Mouse (Mus musculus): Measurements from ENCODE around the gene Serpinh1. TPM values are rescaled to one million over a fixed set of nuclear protein-coding genes. Genes with fewer than 3 reads are reported as not detected.

The Serpinh1 gene
- polyA plus RNA-seq, 1 experiment from 2014 or later, result 1,149 TPM

DNA sequence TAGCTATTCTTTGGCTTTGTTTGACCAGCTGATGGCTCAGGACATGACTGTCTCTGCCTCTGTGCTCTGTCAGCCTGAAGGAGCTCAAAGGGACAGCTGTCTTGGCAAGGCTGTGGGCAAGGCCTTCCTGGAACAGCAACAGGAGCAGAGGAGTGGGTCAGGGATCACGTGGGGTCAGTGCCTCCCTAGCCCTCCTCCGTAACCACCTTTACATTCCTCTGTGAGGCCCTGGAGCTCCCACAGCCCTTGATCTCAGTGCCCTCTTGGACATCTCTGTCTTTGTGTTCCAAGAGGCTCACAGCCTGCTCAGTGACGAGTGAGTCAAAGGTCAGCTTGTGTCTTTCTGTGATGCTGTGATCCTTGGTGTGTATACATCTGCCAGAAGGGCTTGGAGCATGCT lies 46.4 kb downstream of the Serpinh1 start:
- WGBS, result 42% methylated on average over 3 of the region's 3 CpGs

DNA sequence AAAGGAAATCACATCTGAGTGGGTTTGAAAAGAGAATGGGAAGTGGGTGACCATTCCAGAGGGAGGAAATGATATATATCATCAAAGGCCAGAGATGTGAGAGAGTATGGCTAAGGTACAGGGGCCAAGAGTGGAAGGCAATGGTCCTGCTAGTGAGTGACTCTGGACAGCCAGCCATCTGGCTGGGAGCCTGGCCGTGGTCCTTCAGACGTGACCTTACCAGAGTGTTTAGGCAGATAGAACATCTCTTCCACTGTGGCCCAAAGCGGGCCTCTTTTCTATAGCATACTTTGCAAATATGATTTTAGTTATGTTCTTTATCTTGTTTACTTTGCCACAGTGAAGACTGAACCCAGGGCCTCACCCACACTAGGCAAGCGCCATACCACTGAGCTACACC lies 47.4 kb downstream of the Serpinh1 start:
- H3K27me3 ChIP-seq (ENCODE audit: control insufficient read depth, insufficient read depth, low read length), result no peaks in the 10 kb centered on the region
- WGBS, result 81% methylated on average over 4 of the region's 4 CpGs
- H3K4me3 ChIP-seq (ENCODE audit: low read length), result no peak overlapping the region
- peaks cover 17% of the 10 kb centered on the region for H3K4me1 ChIP-seq (ENCODE audit: control insufficient read depth, insufficient read depth, low read length)
- no peak overlapping the region for H3K27ac ChIP-seq (ENCODE audit: low read length)
- ATAC-seq (replicated peaks; ENCODE audit: extremely low read depth, insufficient read depth, low FRiP score), result no peak
- H3K4me2 ChIP-seq (ENCODE audit: low read depth, low read length), result no peak overlapping the region
- H3K9ac ChIP-seq (ENCODE audit: low read length), result no peak overlapping the region
- no peaks in the 10 kb centered on the region for H3K9me3 ChIP-seq (replicated peaks; ENCODE audit: control insufficient read depth, low read length)
- H3K36me3 ChIP-seq (ENCODE audit: control insufficient read depth, insufficient read depth), result no peaks in the 10 kb centered on the region

More for the DNA sequence above, 46.4 kb downstream of the Serpinh1 start:
- H3K27ac ChIP-seq (ENCODE audit: low read length), result no peak overlapping the region
- no peaks in the 10 kb centered on the region for H3K9me3 ChIP-seq (replicated peaks; ENCODE audit: control insufficient read depth, low read length)
- H3K4me3 ChIP-seq (ENCODE audit: low read length), result no peak overlapping the region
- H3K9ac ChIP-seq (ENCODE audit: low read length), result no peak overlapping the region
- ATAC-seq (replicated peaks; ENCODE audit: extremely low read depth, insufficient read depth, low FRiP score), result no peak
- no peaks in the 10 kb centered on the region for H3K36me3 ChIP-seq (ENCODE audit: control insufficient read depth, insufficient read depth)
- no peak overlapping the region for H3K4me2 ChIP-seq (ENCODE audit: low read depth, low read length)
- no peaks in the 10 kb centered on the region for H3K27me3 ChIP-seq (ENCODE audit: control insufficient read depth, insufficient read depth, low read length)
- peaks cover 17% of the 10 kb centered on the region for H3K4me1 ChIP-seq (ENCODE audit: control insufficient read depth, insufficient read depth, low read length)

GRCm38 (mm10) chr7:99304949-99305372 lies 48.1 kb downstream of the Serpinh1 start:
- WGBS, result 53% methylated on average over 5 of the region's 5 CpGs

GRCm38 (mm10) chr7:99304029-99304428 lies 49.0 kb downstream of the Serpinh1 start:
- H3K4me2 ChIP-seq (ENCODE audit: low read depth, low read length), result no peak overlapping the region
- no peak overlapping the region for H3K9ac ChIP-seq (ENCODE audit: low read length)
- no peak for ATAC-seq (replicated peaks; ENCODE audit: extremely low read depth, insufficient read depth, low FRiP score)
- H3K36me3 ChIP-seq (ENCODE audit: control insufficient read depth, insufficient read depth), result no peaks in the 10 kb centered on the region
- H3K4me1 ChIP-seq (ENCODE audit: control insufficient read depth, insufficient read depth, low read length), result peaks cover 17% of the 10 kb centered on the region
- H3K27ac ChIP-seq (ENCODE audit: low read length), result no peak overlapping the region
- no peaks in the 10 kb centered on the region for H3K27me3 ChIP-seq (ENCODE audit: control insufficient read depth, insufficient read depth, low read length)
- 55% methylated on average over 6 of the region's 6 CpGs for WGBS
- no peak overlapping the region for H3K4me3 ChIP-seq (ENCODE audit: low read length)
- no peaks in the 10 kb centered on the region for H3K9me3 ChIP-seq (replicated peaks; ENCODE audit: control insufficient read depth, low read length)

More at GRCm38 (mm10) chr7:99304949-99305372, 48.1 kb downstream of the Serpinh1 start:
- H3K4me1 ChIP-seq (ENCODE audit: control insufficient read depth, insufficient read depth, low read length), result peaks cover 17% of the 10 kb centered on the region
- H3K9ac ChIP-seq (ENCODE audit: low read length), result no peak overlapping the region
- no peaks in the 10 kb centered on the region for H3K27me3 ChIP-seq (ENCODE audit: control insufficient read depth, insufficient read depth, low read length)
- no peak overlapping the region for H3K4me2 ChIP-seq (ENCODE audit: low read depth, low read length)
- H3K36me3 ChIP-seq (ENCODE audit: control insufficient read depth, insufficient read depth), result no peaks in the 10 kb centered on the region
- peak; percentile 35 for ATAC-seq (replicated peaks; ENCODE audit: extremely low read depth, insufficient read depth, low FRiP score)
- no peaks in the 10 kb centered on the region for H3K9me3 ChIP-seq (replicated peaks; ENCODE audit: control insufficient read depth, low read length)
- H3K4me3 ChIP-seq (ENCODE audit: low read length), result no peak overlapping the region
- H3K27ac ChIP-seq (ENCODE audit: low read length), result no peak overlapping the region

DNA sequence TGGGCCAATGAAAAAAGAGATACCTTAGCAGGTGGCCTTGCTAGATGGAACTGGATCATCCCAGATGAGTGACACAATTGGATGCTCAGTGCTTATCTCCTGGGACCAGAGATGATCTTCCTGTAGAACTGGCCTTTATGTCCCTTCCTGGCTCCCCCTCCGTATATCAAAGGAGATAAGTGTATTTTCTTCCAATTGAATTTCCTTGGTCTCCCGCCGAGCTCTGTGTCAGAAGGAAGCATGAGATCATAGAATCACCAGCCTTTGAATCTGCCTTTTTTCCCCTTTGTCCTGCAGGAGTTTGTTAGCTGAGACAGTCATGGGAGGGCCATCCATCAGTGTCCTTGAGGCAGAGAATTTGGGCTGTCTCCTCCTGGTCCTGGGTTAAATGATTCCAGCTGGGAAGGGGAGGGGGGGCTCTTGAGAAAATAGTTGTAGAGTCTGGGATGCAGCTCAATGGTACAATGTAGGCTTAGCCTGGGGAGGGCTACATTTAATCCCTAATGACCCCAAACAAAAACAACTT lies 52.3 kb downstream of the Serpinh1 start:
- ATAC-seq (replicated peaks; ENCODE audit: extremely low read depth, insufficient read depth, low FRiP score), result no peak
- Histone ChIP-seq H3K4me2 (ENCODE audit: low read depth, low read length) (no peak overlapping the region), H3K9me3 (replicated peaks; ENCODE audit: control insufficient read depth, low read length) (no peaks in the 10 kb centered on the region), H3K27ac (ENCODE audit: low read length) (no peak overlapping the region), H3K4me3 (ENCODE audit: low read length) (no peak overlapping the region), H3K9ac (ENCODE audit: low read length) (no peak overlapping the region), H3K27me3 (ENCODE audit: control insufficient read depth, insufficient read depth, low read length) (no peaks in the 10 kb centered on the region), H3K4me1 (ENCODE audit: control insufficient read depth, insufficient read depth, low read length) (0 out of 2 replicates have a peak, but pooled peaks cover 2% of the 10 kb centered on the region), H3K36me3 (ENCODE audit: control insufficient read depth, insufficient read depth) (no peaks in the 10 kb centered on the region)
- 54% methylated on average over 3 of the region's 3 CpGs for WGBS

Other genes starting within 250 kb of the Serpinh1 start
- 16.3 and 17.3 TPM in 2 replicates for gene Uvrag, start 212.1 kb downstream of the Serpinh1 start, polyA plus RNA-seq (2015; fragmentation: Nextera tagmentation; extraction: Ambion mirVana)
- 38.5 and 44.9 TPM in 2 replicates for gene Dgat2, start 170.5 kb downstream of the Serpinh1 start, polyA plus RNA-seq (2015; fragmentation: Nextera tagmentation; extraction: Ambion mirVana)
- gene Mogat2, start 114.6 kb downstream of the Serpinh1 start, polyA plus RNA-seq (2015; fragmentation: Nextera tagmentation; extraction: Ambion mirVana), result 0.64 and 0.95 TPM in 2 replicates
- gene Map6, start 85.8 kb downstream of the Serpinh1 start, polyA plus RNA-seq (2015; fragmentation: Nextera tagmentation; extraction: Ambion mirVana), result 2.2 and 2.8 TPM in 2 replicates
- gene Gdpd5, start 28.2 kb upstream of the Serpinh1 start, polyA plus RNA-seq (2015; fragmentation: Nextera tagmentation; extraction: Ambion mirVana), result 26.9 and 28.4 TPM in 2 replicates
- 0.63 and 0.92 TPM in 2 replicates for gene Klhl35, start 112.8 kb upstream of the Serpinh1 start, polyA plus RNA-seq (2015; fragmentation: Nextera tagmentation; extraction: Ambion mirVana)
- 471 and 474 TPM in 2 replicates for gene Rps3, start 130.5 kb upstream of the Serpinh1 start, polyA plus RNA-seq (2015; fragmentation: Nextera tagmentation; extraction: Ambion mirVana)
- 4.9 and 6.8 TPM in 2 replicates for gene Arrb1, start 182.2 kb upstream of the Serpinh1 start, polyA plus RNA-seq (2015; fragmentation: Nextera tagmentation; extraction: Ambion mirVana)

Measured in heart, embryonic 16.5 days (tissue).